8 mouse cellular contexts compared by ENCODE assay signal in the genomic region with DNA sequence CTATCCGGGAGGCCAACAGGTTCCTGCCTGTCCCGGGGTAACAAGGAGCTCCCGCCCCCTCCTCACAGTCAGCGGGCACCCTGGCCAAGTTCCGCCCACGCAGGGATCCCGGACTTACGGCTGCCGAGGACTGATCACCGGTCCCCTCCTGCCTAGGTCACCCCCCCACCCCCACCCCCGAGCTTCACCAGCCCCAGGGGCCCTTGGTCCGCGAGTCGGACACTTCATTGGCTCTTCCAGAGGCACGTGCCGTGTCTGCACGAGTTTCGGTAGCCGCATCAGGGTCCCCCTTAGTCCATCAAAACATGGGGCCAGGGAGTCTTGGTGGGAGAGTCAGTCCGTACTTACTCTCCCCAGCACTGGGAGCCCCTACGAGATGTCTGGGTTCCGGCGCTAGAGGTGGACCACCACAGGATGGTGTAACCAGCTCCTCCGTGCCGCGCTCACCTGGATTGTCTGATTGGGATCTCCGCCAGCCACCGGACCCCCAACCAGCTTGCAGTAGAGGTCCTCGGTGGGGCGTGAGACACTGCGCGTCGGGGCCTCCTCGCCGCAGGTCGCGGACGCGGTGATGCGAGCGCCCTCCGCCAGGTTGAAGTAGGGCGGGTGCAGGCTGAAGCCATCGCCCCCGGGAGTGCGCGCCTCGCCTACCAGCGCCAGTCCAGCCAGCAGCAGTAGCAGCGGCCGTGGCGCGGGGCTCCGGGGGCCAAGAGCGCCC. TPM values are rescaled to one million over a fixed set of nuclear protein-coding genes. Genes with fewer than 3 reads are reported as not detected.
A peak's percentile ranks its signal among the peaks of the same experiment; 100 is the strongest.
DNase-seq lines count a peak whose midpoint lies in the region; ATAC-seq and TF ChIP-seq lines count a peak whose summit lies in the region.

No protein-coding gene starts in this region.

- DNase-seq in cerebellum, adult 8-10 months, result no peak
- DNase-seq in Muller cell, postnatal 12 days (ENCODE audit: inconsistent ontology term), result peak; percentile 71
- no peak for DNase-seq in spleen, adult 18-20 months

- H3K27me3 ChIP-seq in forebrain, embryonic 16.5 days (replicated peaks; ENCODE audit: control insufficient read depth, insufficient read depth, low read length), result no peaks in the 10 kb centered on the region; the same call in none of the 2 replicates
- H3K27me3 ChIP-seq in intestine, postnatal 0 days (replicated peaks; ENCODE audit: control insufficient read depth, insufficient read depth, low read length), result peaks cover 4% of the 10 kb centered on the region; the same call in 1 of the 2 replicates
- peaks cover 5% of the 10 kb centered on the region; the same call in 1 of the 2 replicates for H3K27me3 ChIP-seq in lung, embryonic 16.5 days (ENCODE audit: control insufficient read depth, insufficient read depth, low read depth, low read length)
- 0 out of 2 replicates have a peak, but pooled peaks cover 2% of the 10 kb centered on the region for H3K27me3 ChIP-seq in stomach, embryonic 16.5 days (ENCODE audit: control insufficient read depth, insufficient read depth, low read length)

- ATAC-seq in cerebellum, adult (ENCODE audit: insufficient number of reproducible peaks, low FRiP score, low TSS enrichment), result peak; percentile 28; the same call in 1 of the 2 replicates
- ATAC-seq in forebrain, embryonic 16.5 days, result peak; percentile 29; the same call in 1 of the 2 replicates
- peak; percentile 32 for ATAC-seq in intestine, postnatal 0 days
- peak; percentile 1 for ATAC-seq in lung, embryonic 16.5 days (ENCODE audit: low read depth)
- ATAC-seq in stomach, embryonic 16.5 days (ENCODE audit: insufficient read depth, low FRiP score), result no peak

- H3K9me3 ChIP-seq in forebrain, embryonic 16.5 days (ENCODE audit: control insufficient read depth, low read length), result no peaks in the 10 kb centered on the region
- H3K9me3 ChIP-seq in intestine, postnatal 0 days (ENCODE audit: control insufficient read depth), result no peaks in the 10 kb centered on the region
- no peaks in the 10 kb centered on the region for H3K9me3 ChIP-seq in lung, embryonic 16.5 days (ENCODE audit: control insufficient read depth, low read length)
- H3K9me3 ChIP-seq in stomach, embryonic 16.5 days (replicated peaks; ENCODE audit: control insufficient read depth, low read length), result no peaks in the 10 kb centered on the region

- H3K4me2 ChIP-seq in forebrain, embryonic 16.5 days (ENCODE audit: low read length), result peak overlapping the region; percentile 100
- H3K4me2 ChIP-seq in intestine, postnatal 0 days (replicated peaks; ENCODE audit: low read depth), result peak overlapping the region; percentile 99
- peak overlapping the region; percentile 73 for H3K4me2 ChIP-seq in lung, embryonic 16.5 days (ENCODE audit: low read depth, low read length)
- peak overlapping the region; percentile 91 for H3K4me2 ChIP-seq in stomach, embryonic 16.5 days (ENCODE audit: low read depth, low read length)

- H3K4me1 ChIP-seq in forebrain, embryonic 16.5 days (replicated peaks; ENCODE audit: control insufficient read depth, insufficient read depth, low read length), result peaks cover 27% of the 10 kb centered on the region
- H3K4me1 ChIP-seq in intestine, postnatal 0 days (replicated peaks; ENCODE audit: control insufficient read depth, insufficient read depth, low read length), result peaks cover 14% of the 10 kb centered on the region
- H3K4me1 ChIP-seq in lung, embryonic 16.5 days (replicated peaks; ENCODE audit: control insufficient read depth, insufficient read depth, low read length), result peaks cover 47% of the 10 kb centered on the region
- peaks cover 50% of the 10 kb centered on the region for H3K4me1 ChIP-seq in stomach, embryonic 16.5 days (ENCODE audit: control insufficient read depth, insufficient read depth, low read length)

- H3K36me3 ChIP-seq in forebrain, embryonic 16.5 days (ENCODE audit: control insufficient read depth, insufficient read depth), result no peaks in the 10 kb centered on the region
- no peaks in the 10 kb centered on the region for H3K36me3 ChIP-seq in intestine, postnatal 0 days (ENCODE audit: control insufficient read depth, insufficient read depth)
- H3K36me3 ChIP-seq in lung, embryonic 16.5 days (ENCODE audit: control insufficient read depth, insufficient read depth, low read length), result no peaks in the 10 kb centered on the region
- H3K36me3 ChIP-seq in stomach, embryonic 16.5 days (ENCODE audit: control insufficient read depth, insufficient read depth, low read length), result no peaks in the 10 kb centered on the region

- under 1% methylated on average over 49 of the region's 55 CpGs for WGBS in forebrain, embryonic 16.5 days
- under 1% methylated on average over 54 of the region's 55 CpGs for WGBS in intestine, postnatal 0 days
- 0% methylated on average over 52 of the region's 55 CpGs for WGBS in lung, embryonic 16.5 days
- WGBS in stomach, embryonic 16.5 days, result under 1% methylated on average over 54 of the region's 55 CpGs

- H3K27ac ChIP-seq in forebrain, embryonic 16.5 days (ENCODE audit: low read length), result no peak overlapping the region
- H3K27ac ChIP-seq in intestine, postnatal 0 days (ENCODE audit: low read depth, low read length), result 0 out of 2 replicates have a peak overlapping the region, but pooled peaks have one; percentile 21
- H3K27ac ChIP-seq in lung, embryonic 16.5 days (ENCODE audit: low read length), result peak overlapping the region; percentile 86
- H3K27ac ChIP-seq in stomach, embryonic 16.5 days (ENCODE audit: low read length), result peak overlapping the region; percentile 84

- peak overlapping the region; percentile 63 for H3K4me3 ChIP-seq in forebrain, embryonic 16.5 days (replicated peaks; ENCODE audit: low read length)
- H3K4me3 ChIP-seq in intestine, postnatal 0 days (ENCODE audit: low read depth, low read length), result peak overlapping the region; percentile 64
- H3K4me3 ChIP-seq in lung, embryonic 16.5 days (ENCODE audit: low read length), result peak overlapping the region; percentile 77
- peak overlapping the region; percentile 76 for H3K4me3 ChIP-seq in stomach, embryonic 16.5 days (replicated peaks; ENCODE audit: low read length)

- peak overlapping the region; percentile 66 for H3K9ac ChIP-seq in forebrain, embryonic 16.5 days (replicated peaks; ENCODE audit: low read depth, low read length)
- H3K9ac ChIP-seq in intestine, postnatal 0 days (ENCODE audit: low read depth, low read length), result peak overlapping the region; percentile 45
- peak overlapping the region; percentile 82 for H3K9ac ChIP-seq in lung, embryonic 16.5 days (ENCODE audit: low read length)
- H3K9ac ChIP-seq in stomach, embryonic 16.5 days (ENCODE audit: low read length), result peak overlapping the region; percentile 83

- TF ChIP-seq CTCF in intestine, postnatal 0 days (IDR thresholded peaks at IDR 0.05; ENCODE audit: low read depth), result no peak

RNA-seq across cellular contexts. Expression of a gene that starts 0.5 kb away (rescaled TPM):
- 3.0 and 3.2 TPM in 2 replicates for polyA plus RNA-seq in forebrain, embryonic 16.5 days (2015; fragmentation: Nextera tagmentation; extraction: Ambion mirVana)
- polyA plus RNA-seq in intestine, postnatal 0 days (2015; fragmentation: Nextera tagmentation; extraction: Ambion mirVana), result 19.8 and 23.5 TPM in 2 replicates
- polyA plus RNA-seq in lung, embryonic 16.5 days (2015; fragmentation: Nextera tagmentation; extraction: Ambion mirVana), result 102 and 112 TPM in 2 replicates
- polyA plus RNA-seq in stomach, embryonic 16.5 days (2015; fragmentation: Nextera tagmentation; extraction: Ambion mirVana), result 61.3 and 64.6 TPM in 2 replicates

RNA-seq across cellular contexts. Expression of a gene that starts 32.0 kb away (rescaled TPM):
- polyA plus RNA-seq in forebrain, embryonic 16.5 days (2015; fragmentation: Nextera tagmentation; extraction: Ambion mirVana), result 305 and 334 TPM in 2 replicates
- polyA plus RNA-seq in intestine, postnatal 0 days (2015; fragmentation: Nextera tagmentation; extraction: Ambion mirVana), result 442 and 454 TPM in 2 replicates
- 455 and 526 TPM in 2 replicates for polyA plus RNA-seq in lung, embryonic 16.5 days (2015; fragmentation: Nextera tagmentation; extraction: Ambion mirVana)
- 408 and 537 TPM in 2 replicates for polyA plus RNA-seq in stomach, embryonic 16.5 days (2015; fragmentation: Nextera tagmentation; extraction: Ambion mirVana)

RNA-seq across cellular contexts. Expression of a gene that starts 48.1 kb away (rescaled TPM):
- polyA plus RNA-seq in forebrain, embryonic 16.5 days (2015; fragmentation: Nextera tagmentation; extraction: Ambion mirVana), result 16.1 and 18.5 TPM in 2 replicates
- polyA plus RNA-seq in intestine, postnatal 0 days (2015; fragmentation: Nextera tagmentation; extraction: Ambion mirVana), result 8.2 and 8.4 TPM in 2 replicates
- polyA plus RNA-seq in lung, embryonic 16.5 days (2015; fragmentation: Nextera tagmentation; extraction: Ambion mirVana), result 6.3 and 8.4 TPM in 2 replicates
- polyA plus RNA-seq in stomach, embryonic 16.5 days (2015; fragmentation: Nextera tagmentation; extraction: Ambion mirVana), result 4.3 and 4.6 TPM in 2 replicates

RNA-seq across cellular contexts. Expression of a gene that starts 53.9 kb away (rescaled TPM):
- 189 and 202 TPM in 2 replicates for polyA plus RNA-seq in forebrain, embryonic 16.5 days (2015; fragmentation: Nextera tagmentation; extraction: Ambion mirVana)
- 132 and 142 TPM in 2 replicates for polyA plus RNA-seq in intestine, postnatal 0 days (2015; fragmentation: Nextera tagmentation; extraction: Ambion mirVana)
- 162 and 173 TPM in 2 replicates for polyA plus RNA-seq in lung, embryonic 16.5 days (2015; fragmentation: Nextera tagmentation; extraction: Ambion mirVana)
- polyA plus RNA-seq in stomach, embryonic 16.5 days (2015; fragmentation: Nextera tagmentation; extraction: Ambion mirVana), result 154 and 171 TPM in 2 replicates
